In genomic region chr3:59101218-59101986, GRCm38 (mm10) we compare ENCODE assay signal across 14 mouse cellular contexts. TPM values are rescaled to one million over a fixed set of nuclear protein-coding genes. Genes with fewer than 3 reads are reported as not detected.
DNase-seq lines count a peak whose midpoint lies in the region; ATAC-seq and TF ChIP-seq lines count a peak whose summit lies in the region.
"Had no signal": no experiment of that assay in that cellular context is flagged by ENCODE, and none has a peak within 500 bp of the region (broad histone marks: within the 10 kb centered on the region; RNA-seq: fewer than 3 reads in every experiment).

Gene Gpr171, minus strand, starts transcription at chr3:59101821.

- no peaks in the 10 kb centered on the region for H3K27me3 ChIP-seq in thymus, adult 2 months (ENCODE audit: control insufficient read depth, insufficient read depth, low read length)
- H3K27me3 ChIP-seq: embryonic facial prominence, embryonic 15.5 days; forebrain, embryonic 15.5 days; hindbrain, embryonic 15.5 days; kidney, embryonic 15.5 days; midbrain, embryonic 13.5 days; neural tube, embryonic 12.5 days had no signal

- WGBS in thymus, adult 2 months = 7% methylated on average over 6 of the region's 6 CpGs

- peak within 1 kb of the TSS; percentile 78 for H3K27ac ChIP-seq in thymus, adult 2 months (ENCODE audit: control insufficient read depth, insufficient read depth, low read length)
- H3K27ac ChIP-seq: embryonic facial prominence, embryonic 15.5 days; forebrain, embryonic 15.5 days; hindbrain, embryonic 15.5 days; kidney, embryonic 15.5 days; midbrain, embryonic 13.5 days; neural tube, embryonic 12.5 days had no signal

- H3K4me3 ChIP-seq in thymus, adult 2 months (ENCODE audit: control insufficient read depth, insufficient read depth, low read length) = peak within 1 kb of the TSS; percentile 52
- H3K4me3 ChIP-seq: embryonic facial prominence, embryonic 15.5 days; forebrain, embryonic 15.5 days; hindbrain, embryonic 15.5 days; kidney, embryonic 15.5 days; midbrain, embryonic 13.5 days; neural tube, embryonic 12.5 days had no signal

- TF ChIP-seq POLR2A in thymus, adult 2 months (IDR thresholded peaks at IDR 0.05; ENCODE audit: control insufficient read depth, extremely low read depth, insufficient read depth, low read length, poor library complexity) = no peak

- DNase-seq in thymus, adult 2 months = peak; percentile 51
- no peak for DNase-seq in thymus, adult 18-20 months
- peak; percentile 87 for DNase-seq in naive thymus-derived CD4-positive, alpha-beta T cell, adult 2 months (ENCODE audit: low read depth)
- DNase-seq in layer of hippocampus, postnatal 10 days (ENCODE audit: low spot score in 2 of 2) = no peak
- DNase-seq in gastrocnemius, adult 18-20 months (ENCODE audit: low spot score) = no peak
- no peak for DNase-seq in cerebellum, postnatal 4 days (ENCODE audit: low spot score in 2 of 2)
- DNase-seq: gastrocnemius, postnatal 10 days had no signal

- peaks cover 15% of the 10 kb centered on the region for H3K4me1 ChIP-seq in thymus, adult 2 months (replicated peaks; ENCODE audit: control insufficient read depth, insufficient read depth, low read length)
- H3K4me1 ChIP-seq: embryonic facial prominence, embryonic 15.5 days; forebrain, embryonic 15.5 days; hindbrain, embryonic 15.5 days; kidney, embryonic 15.5 days; midbrain, embryonic 13.5 days; neural tube, embryonic 12.5 days had no signal

- no peak for TF ChIP-seq CTCF in thymus, adult 2 months (IDR thresholded peaks at IDR 0.05; ENCODE audit: borderline replicate concordance, control insufficient read depth, extremely low read depth, insufficient read depth, low read length, poor library complexity)

- peak; percentile 60 for ATAC-seq in common myeloid progenitor, adult 5-6 weeks (replicated peaks; ENCODE audit: low read depth, poor library complexity, severe bottlenecking)
- ATAC-seq: forebrain, embryonic 15.5 days; midbrain, embryonic 13.5 days had no signal

- peaks cover 15% of the 10 kb centered on the region for H3K36me3 ChIP-seq in thymus, adult 2 months (ENCODE audit: control insufficient read depth, insufficient read depth, low read length)
- H3K36me3 ChIP-seq: embryonic facial prominence, embryonic 15.5 days; forebrain, embryonic 15.5 days; hindbrain, embryonic 15.5 days; kidney, embryonic 15.5 days; midbrain, embryonic 13.5 days; neural tube, embryonic 12.5 days had no signal

RNA-seq across cellular contexts. Expression of gene Gpr171, which starts in this region (rescaled TPM):
- 14.3 and 15.0 TPM in 2 replicates for polyA plus RNA-seq in thymus, adult 2 months (2012; rRNA removed)
- 55.6 and 57.4 TPM in 2 replicates for total RNA-seq in common myeloid progenitor, adult 5-6 weeks (2017)
- total RNA-seq in layer of hippocampus, postnatal 10 days (2021) = not detected
- under 1 TPM in 1 of 2 experiments, not detected in 1; 0.09 TPM for total RNA-seq in gastrocnemius, adult 18-20 months (2021)

Comparison
In these comparisons a context has a peak if more than half of its experiments do, and no peak if none do; other contexts are left out.
1. RNA of gene Gpr171 (total RNA-seq): 55.6 to 57.4 TPM in common myeloid progenitor, adult 5-6 weeks; 0.09 TPM in gastrocnemius, adult 18-20 months and not detected in layer of hippocampus, postnatal 10 days; every median in the first group is over 10 times any median in the second.
2. DNase-seq: peak in thymus, adult 2 months (single experiment) and naive thymus-derived CD4-positive, alpha-beta T cell, adult 2 months (single experiment); none in thymus, adult 18-20 months (0 of 2), layer of hippocampus, postnatal 10 days (0 of 2), gastrocnemius, adult 18-20 months (single experiment) and cerebellum, postnatal 4 days (0 of 2).